Mouse (Mus musculus): Measurements from ENCODE around the gene Lpar5.

Lpar5 gene

GRCm38 (mm10) chr6:125128724-125129123 is 61.0 kb downstream of the Lpar5 start:
- DNase-seq (ENCODE audit: low spot score in 2 of 2), result no peak

GRCm38 (mm10) chr6:125129710-125130402 is 62.1 kb downstream of the Lpar5 start:
- no peak for DNase-seq (ENCODE audit: low spot score in 2 of 2)

GRCm38 (mm10) chr6:125131302-125132156 is 63.8 kb downstream of the Lpar5 start, which contains the start of gene Nop2:
Nop2 (plus strand) TSS chr6:125131909.
- DNase-seq (ENCODE audit: low spot score in 2 of 2), result peak; percentile 91 to 93
